Mouse (Mus musculus) stomach, embryonic 14.5 days (tissue): ENCODE results near the gene Inpp4a. TPM values are rescaled to one million over a fixed set of nuclear protein-coding genes. Genes with fewer than 3 reads are reported as not detected.

ENCODE experiments used
- ATAC-seq: fragments of 200-750 bp; cut with Nextera tagmentation; 2 replicates; pipeline ENCODE4 v1.8.0; 2017; ENCODE audit warnings: low read depth, moderate TSS enrichment; ENCODE audit not compliant: insufficient number of reproducible peaks, insufficient read depth, low FRiP score
- H3K27ac ChIP-seq: fragments of 300-500 bp; sonication (generic); 2 replicates; pipeline ENCODE4 v1.5.1; 2014; ENCODE audit warnings: mild to moderate bottlenecking, low read length, moderate library complexity, mixed read lengths
- H3K27me3 ChIP-seq: fragments of 300-500 bp; sonication (generic); 2 replicates; pipeline ENCODE4 v1.6.1; 2014; ENCODE audit warnings: low read length, control low read depth, mixed read lengths; ENCODE audit not compliant: control insufficient read depth, insufficient read depth
- H3K36me3 ChIP-seq: fragments of 300-500 bp; sonication (generic); 2 replicates; pipeline ENCODE4 v1.6.1; 2014; ENCODE audit warnings: mild to moderate bottlenecking, control low read depth, low read length, moderate library complexity, mixed read lengths; ENCODE audit not compliant: control insufficient read depth, insufficient read depth
- H3K4me1 ChIP-seq: fragments of 300-500 bp; sonication (generic); 2 replicates; pipeline ENCODE4 v1.6.1; 2014; ENCODE audit warnings: low read length, control low read depth, mixed read lengths; ENCODE audit not compliant: control insufficient read depth, insufficient read depth
- H3K4me2 ChIP-seq: fragments of 300-500 bp; sonication (generic); replicated peaks from 2 replicates; pipeline ENCODE4 v1.6.1; 2014; ENCODE audit warnings: low read depth, low read length, control low read depth
- H3K4me3 ChIP-seq: fragments of 300-500 bp; sonication (generic); 2 replicates; pipeline ENCODE4 v1.5.1; 2014; ENCODE audit warnings: low read depth, low read length, control low read depth
- H3K9ac ChIP-seq: fragments of 300-500 bp; sonication (generic); replicated peaks from 2 replicates; pipeline ENCODE4 v1.6.1; 2014; ENCODE audit warnings: low read depth, mild to moderate bottlenecking, control low read depth, low read length, moderate library complexity, mixed read lengths
- H3K9me3 ChIP-seq: fragments of 300-500 bp; sonication (generic); 2 replicates; pipeline ENCODE4 v1.6.1; 2016; ENCODE audit warnings: low read depth, low read length, control low read depth; ENCODE audit not compliant: control insufficient read depth
- WGBS: fragments of 180-500 bp; shearing (Covaris S2); extraction: QIAGEN DNeasy Blood & Tissue Kit; methylation state at CpG from one replicate; pipeline ENCODE4 v1.1.7; 2014; 5-methylcytosine and 5-hydroxymethylcytosine counted together
- polyA plus RNA-seq: library from polyadenylated mRNA; unstranded; fragments of >200 nt; fragmentation: Nextera tagmentation; extraction: Ambion mirVana; gene quantifications from 2 replicates; pipeline ENCODE4 v1.2.1, GENCODE M21; 2014

The Inpp4a gene
- polyA plus RNA-seq, 1 experiment from 2014 or later: 20.8 TPM

GRCm38 (mm10) chr1:37376177-37376576, 76.5 kb downstream of the Inpp4a start:
- ATAC-seq: no peak
- H3K4me3 ChIP-seq: no peak overlapping the region
- no peak overlapping the region for H3K9ac ChIP-seq
- H3K4me1 ChIP-seq: no peaks in the 10 kb centered on the region
- no peaks in the 10 kb centered on the region for H3K27me3 ChIP-seq
- no peaks in the 10 kb centered on the region for H3K9me3 ChIP-seq
- peaks cover 8% of the 10 kb centered on the region for H3K36me3 ChIP-seq
- no peak overlapping the region for H3K4me2 ChIP-seq
- no peak overlapping the region for H3K27ac ChIP-seq
- WGBS: 87% methylated on average over 8 of the region's 8 CpGs

GRCm38 (mm10) chr1:37376751-37377150, 77.1 kb downstream of the Inpp4a start:
- H3K4me1 ChIP-seq: no peaks in the 10 kb centered on the region
- no peak overlapping the region for H3K4me3 ChIP-seq
- 79% methylated on average over 2 of the region's 2 CpGs for WGBS
- H3K27ac ChIP-seq: no peak overlapping the region
- no peak overlapping the region for H3K9ac ChIP-seq
- no peaks in the 10 kb centered on the region for H3K9me3 ChIP-seq
- H3K27me3 ChIP-seq: no peaks in the 10 kb centered on the region
- H3K36me3 ChIP-seq: peaks cover 8% of the 10 kb centered on the region
- no peak overlapping the region for H3K4me2 ChIP-seq
- no peak for ATAC-seq

- H3K27ac ChIP-seq: no peak overlapping the region
- no peaks in the 10 kb centered on the region for H3K9me3 ChIP-seq
- no peaks in the 10 kb centered on the region for H3K27me3 ChIP-seq
- no peak overlapping the region for H3K4me3 ChIP-seq
- ATAC-seq: no peak
- no peak overlapping the region for H3K9ac ChIP-seq
- H3K4me1 ChIP-seq: no peaks in the 10 kb centered on the region
- peaks cover 8% of the 10 kb centered on the region for H3K36me3 ChIP-seq
- no peak overlapping the region for H3K4me2 ChIP-seq
- WGBS: 79% methylated on average over 5 of the region's 5 CpGs
Measured at GRCm38 (mm10) chr1:37378095-37378494, 78.4 kb downstream of the Inpp4a start.

GRCm38 (mm10) chr1:37379536-37379935, 79.9 kb downstream of the Inpp4a start:
- WGBS: 26% methylated on average over 4 of the region's 4 CpGs

GRCm38 (mm10) chr1:37380913-37381312, 81.2 kb downstream of the Inpp4a start:
- Histone ChIP-seq H3K9me3 (no peaks in the 10 kb centered on the region), H3K9ac (no peak overlapping the region), H3K4me3 (no peak overlapping the region), H3K27me3 (no peaks in the 10 kb centered on the region), H3K4me2 (no peak overlapping the region), H3K27ac (no peak overlapping the region), H3K36me3 (peaks cover 2% of the 10 kb centered on the region), H3K4me1 (no peaks in the 10 kb centered on the region)
- 66% methylated on average over 5 of the region's 5 CpGs for WGBS
- ATAC-seq: no peak

More at GRCm38 (mm10) chr1:37379536-37379935, 79.9 kb downstream of the Inpp4a start:
- H3K9me3 ChIP-seq: no peaks in the 10 kb centered on the region
- H3K4me3 ChIP-seq: no peak overlapping the region
- H3K9ac ChIP-seq: no peak overlapping the region
- no peaks in the 10 kb centered on the region for H3K4me1 ChIP-seq
- no peak overlapping the region for H3K4me2 ChIP-seq
- no peaks in the 10 kb centered on the region for H3K27me3 ChIP-seq
- H3K27ac ChIP-seq: no peak overlapping the region
- H3K36me3 ChIP-seq: peaks cover 6% of the 10 kb centered on the region
- no peak for ATAC-seq

GRCm38 (mm10) chr1:37384304-37384703, 84.6 kb downstream of the Inpp4a start:
- peaks cover 2% of the 10 kb centered on the region; the same call in 1 of the 2 replicates for H3K36me3 ChIP-seq
- no peak overlapping the region for H3K9ac ChIP-seq
- no peaks in the 10 kb centered on the region for H3K9me3 ChIP-seq
- 74% methylated on average over 3 of the region's 3 CpGs for WGBS
- no peak for ATAC-seq
- H3K4me3 ChIP-seq: no peak overlapping the region
- H3K4me2 ChIP-seq: no peak overlapping the region
- no peaks in the 10 kb centered on the region for H3K27me3 ChIP-seq
- no peaks in the 10 kb centered on the region for H3K4me1 ChIP-seq
- H3K27ac ChIP-seq: peak overlapping the region; percentile 44; the same call in 1 of the 2 replicates

- peaks cover 2% of the 10 kb centered on the region; the same call in 1 of the 2 replicates for H3K36me3 ChIP-seq
- H3K27me3 ChIP-seq: no peaks in the 10 kb centered on the region
- no peak overlapping the region for H3K4me3 ChIP-seq
- no peak overlapping the region for H3K27ac ChIP-seq
- no peaks in the 10 kb centered on the region for H3K9me3 ChIP-seq
- WGBS: 69% methylated on average over 7 of the region's 7 CpGs
- no peaks in the 10 kb centered on the region for H3K4me1 ChIP-seq
- no peak overlapping the region for H3K4me2 ChIP-seq
- H3K9ac ChIP-seq: no peak overlapping the region
- ATAC-seq: no peak
Measured at GRCm38 (mm10) chr1:37386448-37386971, 86.8 kb downstream of the Inpp4a start.

GRCm38 (mm10) chr1:37393174-37393573, 93.5 kb downstream of the Inpp4a start:
- no peak overlapping the region for H3K4me3 ChIP-seq
- H3K4me2 ChIP-seq: no peak overlapping the region
- H3K27ac ChIP-seq: no peak overlapping the region
- no peaks in the 10 kb centered on the region for H3K9me3 ChIP-seq
- peaks cover 9% of the 10 kb centered on the region for H3K36me3 ChIP-seq
- 82% methylated on average over 5 of the region's 5 CpGs for WGBS
- peaks cover 3% of the 10 kb centered on the region; the same call in 1 of the 2 replicates for H3K4me1 ChIP-seq
- no peak overlapping the region for H3K9ac ChIP-seq
- H3K27me3 ChIP-seq: no peaks in the 10 kb centered on the region
- ATAC-seq: no peak

GRCm38 (mm10) chr1:37396481-37396880, 96.8 kb downstream of the Inpp4a start:
- no peak overlapping the region for H3K4me3 ChIP-seq
- H3K27ac ChIP-seq: no peak overlapping the region
- H3K4me2 ChIP-seq: no peak overlapping the region
- H3K27me3 ChIP-seq: no peaks in the 10 kb centered on the region
- H3K9ac ChIP-seq: no peak overlapping the region
- 80% methylated on average over 1 of the region's 1 CpGs for WGBS
- H3K4me1 ChIP-seq: peaks cover 15% of the 10 kb centered on the region; the same call in 1 of the 2 replicates
- peaks cover 9% of the 10 kb centered on the region for H3K36me3 ChIP-seq
- ATAC-seq: no peak
- no peaks in the 10 kb centered on the region for H3K9me3 ChIP-seq
